Mouse (Mus musculus): ENCODE measurements around the gene Il6. TPM values are rescaled to one million over a fixed set of nuclear protein-coding genes. Genes with fewer than 3 reads are reported as not detected.
"Not testable (repeated sequence)": the region's sequence is repeated elsewhere in the genome, so short reads cannot be mapped to it uniquely, and the experiment has no call there.

The Il6 gene
- polyA plus RNA-seq, 1 experiment from 2014 or later: not detected

- not testable (repeated sequence) for H3K27me3 ChIP-seq (ENCODE audit: low read depth, poor library complexity, severe bottlenecking); H3K27ac ChIP-seq; H3K4me1 ChIP-seq; H3K36me3 ChIP-seq; H3K4me3 ChIP-seq; H3K9me3 ChIP-seq (replicated peaks); DNase-seq (ENCODE audit: low spot score)
- 85% methylated on average over 4 of the region's 4 CpGs for WGBS
Observed at GRCm38 (mm10) chr5:30039841-30040240, 26.9 kb downstream of the Il6 start.

- no peak for DNase-seq (ENCODE audit: low spot score)
- H3K27me3 ChIP-seq (ENCODE audit: low read depth, poor library complexity, severe bottlenecking): no peaks in the 10 kb centered on the region
- no peaks in the 10 kb centered on the region for H3K9me3 ChIP-seq (replicated peaks)
- WGBS: 88% methylated on average over 6 of the region's 6 CpGs
- no peak overlapping the region for H3K4me3 ChIP-seq
- peaks cover 46% of the 10 kb centered on the region for H3K36me3 ChIP-seq
- no peak overlapping the region for H3K27ac ChIP-seq
- H3K4me1 ChIP-seq: no peaks in the 10 kb centered on the region
Observed at GRCm38 (mm10) chr5:30058216-30058731, 45.4 kb downstream of the Il6 start.

GRCm38 (mm10) chr5:30059607-30060006, 46.7 kb downstream of the Il6 start:
- WGBS: 83% methylated on average over 5 of the region's 5 CpGs
- H3K4me1 ChIP-seq; H3K27me3 ChIP-seq (ENCODE audit: low read depth, poor library complexity, severe bottlenecking): not testable (repeated sequence)

GRCm38 (mm10) chr5:30067726-30068125, 54.8 kb downstream of the Il6 start:
- peaks cover 22% of the 10 kb centered on the region for H3K4me1 ChIP-seq
- WGBS: 50% methylated on average over 6 of the region's 6 CpGs
- H3K27me3 ChIP-seq (ENCODE audit: low read depth, poor library complexity, severe bottlenecking): no peaks in the 10 kb centered on the region
- no peak overlapping the region for H3K27ac ChIP-seq
- H3K36me3 ChIP-seq: peaks cover 91% of the 10 kb centered on the region
- DNase-seq (ENCODE audit: low spot score): no peak
- no peaks in the 10 kb centered on the region for H3K9me3 ChIP-seq (replicated peaks)
- H3K4me3 ChIP-seq: no peak overlapping the region

More at GRCm38 (mm10) chr5:30059607-30060006, 46.7 kb downstream of the Il6 start:
- not testable (repeated sequence) for H3K9me3 ChIP-seq (replicated peaks); DNase-seq (ENCODE audit: low spot score); H3K4me3 ChIP-seq; H3K27ac ChIP-seq
- H3K36me3 ChIP-seq: peaks cover 59% of the 10 kb centered on the region

Other genes starting within 250 kb of the Il6 start
- gene Tyms, start 60.5 kb downstream of the Il6 start, polyA plus RNA-seq (2016; fragmentation: Nextera tagmentation; extraction: Ambion mirVana): 404 and 416 TPM in 2 replicates
- gene Garem2, start 92.0 kb downstream of the Il6 start, polyA plus RNA-seq (2016; fragmentation: Nextera tagmentation; extraction: Ambion mirVana): 0.23 and 0.46 TPM in 2 replicates
- not detected in 2 replicates for gene 3110082J24Rik, start 93.0 kb downstream of the Il6 start, polyA plus RNA-seq (2016; fragmentation: Nextera tagmentation; extraction: Ambion mirVana)
- gene Hadha, start 142.0 kb downstream of the Il6 start, polyA plus RNA-seq (2016; fragmentation: Nextera tagmentation; extraction: Ambion mirVana): 105 and 119 TPM in 2 replicates
- gene Hadhb, start 142.1 kb downstream of the Il6 start, polyA plus RNA-seq (2016; fragmentation: Nextera tagmentation; extraction: Ambion mirVana): 120 and 126 TPM in 2 replicates
- gene Adgrf3, start 192.6 kb downstream of the Il6 start, polyA plus RNA-seq (2016; fragmentation: Nextera tagmentation; extraction: Ambion mirVana): not detected in 2 replicates
- gene Selenoi, start 219.5 kb downstream of the Il6 start, polyA plus RNA-seq (2016; fragmentation: Nextera tagmentation; extraction: Ambion mirVana): 19.4 TPM in 2 replicates